Mouse (Mus musculus) liver, embryonic 14.5 days (tissue): ENCODE measurements at regions not wholly inside any gene's neighbourhood (a gene's known extent, or its start where the extent isn't known, plus 50 kb on each side); places are given as distances from the start of the nearest gene placed in this dataset.

Experiments used
- ATAC-seq: fragments of 200-750 bp; cut with Nextera tagmentation; 2 replicates; pipeline ENCODE4 v1.8.0; 2017; ENCODE audit warnings: moderate number of reproducible peaks, mild to moderate bottlenecking, moderate library complexity; ENCODE audit not compliant: insufficient read depth
- DNase-seq, 3 experiments: peaks; one replicate each; pipeline ENCODE4 v3.0.0-alpha.2; 2012 to 2013; ENCODE audit warnings: low read depth in 3 of 3, low spot score in 3 of 3
- H3K27ac ChIP-seq: fragments of 300-500 bp; sonication (generic); 2 replicates; pipeline ENCODE4 v1.5.1; 2014; ENCODE audit warnings: moderate library complexity, mild to moderate bottlenecking, control low read depth, inconsistent platforms
- H3K27me3 ChIP-seq: fragments of 300-500 bp; sonication (generic); 2 replicates; pipeline ENCODE4 v1.6.1; 2014; ENCODE audit warnings: mild to moderate bottlenecking, low read length, moderate library complexity; ENCODE audit not compliant: control insufficient read depth, insufficient read depth
- H3K36me3 ChIP-seq: fragments of 300-500 bp; sonication (generic); replicated peaks from 2 replicates; pipeline ENCODE4 v1.6.1; 2014; ENCODE audit warnings: low read depth; ENCODE audit not compliant: control insufficient read depth, insufficient read depth
- H3K4me1 ChIP-seq, 2 experiments: fragments of 200-500 bp in 1 of 2; fragments of 300-500 bp in 1 of 2; sonication (generic) in 1 of 2; replicated peaks; 2 replicates each; pipeline ENCODE4 v1.6.1; 2012 to 2014; ENCODE audit warnings: antibody characterized with exemption in 1 of 2, inconsistent platforms in 1 of 2, low read length in 1 of 2; ENCODE audit not compliant: control insufficient read depth in 2 of 2, insufficient read depth in 2 of 2
- H3K4me2 ChIP-seq: fragments of 300-500 bp; sonication (generic); 2 replicates; pipeline ENCODE4 v1.6.1; 2014; ENCODE audit warnings: low read depth, mild to moderate bottlenecking, control low read depth, moderate library complexity
- H3K4me3 ChIP-seq, 2 experiments: fragments of 200-500 bp in 1 of 2; fragments of 300-500 bp in 1 of 2; sonication (generic) in 1 of 2; 2 replicates each; pipeline ENCODE4 v1.5.1; 2012 to 2014; ENCODE audit warnings: low read depth in 2 of 2, low read length in 2 of 2, mild to moderate bottlenecking in 2 of 2, control low read depth in 1 of 2, inconsistent platforms in 1 of 2, moderate library complexity in 1 of 2; ENCODE audit not compliant: insufficient read depth in 1 of 2
- H3K9ac ChIP-seq: fragments of 300-500 bp; sonication (generic); replicated peaks from 2 replicates; pipeline ENCODE4 v1.6.1; 2014; ENCODE audit warnings: mild to moderate bottlenecking, control low read depth, moderate library complexity
- H3K9me3 ChIP-seq: fragments of 300-500 bp; sonication (generic); 2 replicates; pipeline ENCODE4 v1.6.1; 2016; ENCODE audit warnings: low read length, mixed read lengths; ENCODE audit not compliant: control insufficient read depth
- CTCF ChIP-seq: IDR thresholded peaks from 2 replicates; pipeline ENCODE4 v1.5.1; 2016; ENCODE audit warnings: antibody characterized with exemption, low read depth, control low read depth
- EP300 ChIP-seq: IDR thresholded peaks from 2 replicates; pipeline ENCODE4 v1.6.1; 2016; ENCODE audit warnings: antibody characterized with exemption, low read depth
- WGBS: fragments of 180-500 bp; shearing (Covaris S2); extraction: QIAGEN DNeasy Blood & Tissue Kit; methylation state at CpG from one replicate; pipeline ENCODE4 v1.1.7; 2014; ENCODE audit not compliant: insufficient replicate concordance; 5-methylcytosine and 5-hydroxymethylcytosine counted together

GRCm38 (mm10) chr9:61283311-61283710, 88.9 kb upstream of the Tle3 start:
- Histone ChIP-seq H3K27ac (no peak overlapping the region), H3K4me1 (peaks cover 0 to 2% of the 10 kb centered on the region in 2 experiments; a peak in 2 of 4 replicates), H3K27me3 (peaks cover 17% of the 10 kb centered on the region), H3K9me3 (no peaks in the 10 kb centered on the region), H3K36me3 (no peaks in the 10 kb centered on the region), H3K4me3 (no peak overlapping the region), H3K9ac (no peak overlapping the region), H3K4me2 (no peak overlapping the region)
- TF ChIP-seq CTCF (no peak), EP300 (no peak)
- ATAC-seq (no peak), DNase-seq (no peak)
- WGBS = 55% methylated on average over 5 of the region's 5 CpGs

- peaks cover 11% of the 10 kb centered on the region for H3K27me3 ChIP-seq
These were observed 87.8 kb upstream of the Tle3 start for GRCm38 (mm10) chr9:61284201-61285021.

GRCm38 (mm10) chr9:61286561-61286960, 85.6 kb upstream of the Tle3 start:
- Histone ChIP-seq H3K4me2 (no peak overlapping the region), H3K4me1 (0 out of 4 replicates have a peak, but pooled peaks cover 0 to 2% of the 10 kb centered on the region in 2 experiments), H3K4me3 (no peak overlapping the region), H3K9me3 (no peaks in the 10 kb centered on the region), H3K27me3 (no peaks in the 10 kb centered on the region), H3K36me3 (no peaks in the 10 kb centered on the region), H3K27ac (no peak overlapping the region), H3K9ac (no peak overlapping the region)
- ATAC-seq = no peak
- no peak for DNase-seq
- WGBS = 49% methylated on average over 4 of the region's 4 CpGs
- TF ChIP-seq EP300 (no peak), CTCF (no peak)

More at GRCm38 (mm10) chr9:61284201-61285021, 87.8 kb upstream of the Tle3 start:
- Histone ChIP-seq H3K9me3 (no peaks in the 10 kb centered on the region), H3K4me1 (0 out of 4 replicates have a peak, but pooled peaks cover 0 to 2% of the 10 kb centered on the region in 2 experiments), H3K27ac (no peak overlapping the region), H3K9ac (no peak overlapping the region), H3K4me3 (no peak overlapping the region), H3K36me3 (no peaks in the 10 kb centered on the region), H3K4me2 (no peak overlapping the region)
- WGBS = 60% methylated on average over 8 of the region's 8 CpGs
- TF ChIP-seq EP300 = no peak
- no peak for TF ChIP-seq CTCF
- DNase-seq (no peak), ATAC-seq (no peak)

GRCm38 (mm10) chr9:61289117-61289516, 83.0 kb upstream of the Tle3 start:
- TF ChIP-seq CTCF (no peak), EP300 (no peak)
- WGBS = 49% methylated on average over 12 of the region's 12 CpGs
- Histone ChIP-seq H3K4me2 (no peak overlapping the region), H3K9ac (no peak overlapping the region), H3K27ac (no peak overlapping the region), H3K9me3 (no peaks in the 10 kb centered on the region), H3K4me3 (no peak overlapping the region), H3K36me3 (no peaks in the 10 kb centered on the region), H3K27me3 (no peaks in the 10 kb centered on the region), H3K4me1 (0 out of 4 replicates have a peak, but pooled peaks cover 0 to 2% of the 10 kb centered on the region in 2 experiments)
- ATAC-seq (no peak), DNase-seq (no peak)

GRCm38 (mm10) chr9:61289713-61290112, 82.5 kb upstream of the Tle3 start:
- 56% methylated on average over 6 of the region's 6 CpGs for WGBS
- TF ChIP-seq EP300 (no peak), CTCF (no peak)
- no peak overlapping the region for H3K9ac ChIP-seq
- no peaks in the 10 kb centered on the region for H3K36me3 ChIP-seq
- H3K4me2 ChIP-seq = no peak overlapping the region
- no peak overlapping the region for H3K4me3 ChIP-seq
- DNase-seq (no peak), ATAC-seq (no peak)
- 0 out of 4 replicates have a peak, but pooled peaks cover 0 to 2% of the 10 kb centered on the region in 2 experiments for H3K4me1 ChIP-seq
- no peaks in the 10 kb centered on the region for H3K9me3 ChIP-seq
- H3K27ac ChIP-seq = no peak overlapping the region
- no peaks in the 10 kb centered on the region for H3K27me3 ChIP-seq
